Mouse (Mus musculus) heart, embryonic 11.5 days (tissue): ENCODE data around the gene Tmsb4x. TPM values are rescaled to one million over a fixed set of nuclear protein-coding genes. Genes with fewer than 3 reads are reported as not detected.

Experiments used
- ATAC-seq: fragments of 200-750 bp; cut with Nextera tagmentation; replicated peaks from 2 replicates; pipeline ENCODE4 v1.8.0; 2017; ENCODE audit warnings: moderate library complexity; ENCODE audit not compliant: insufficient number of reproducible peaks, low FRiP score, low TSS enrichment
- H3K27ac ChIP-seq: fragments of 300-500 bp; sonication (generic); 2 replicates; pipeline ENCODE4 v1.5.1; 2014; ENCODE audit warnings: mild to moderate bottlenecking, low read depth, low read length
- H3K27me3 ChIP-seq: fragments of 300-500 bp; sonication (generic); 2 replicates; pipeline ENCODE4 v1.6.1; 2014; ENCODE audit warnings: mild to moderate bottlenecking, low read length, mixed read lengths; ENCODE audit not compliant: control insufficient read depth, insufficient read depth
- H3K36me3 ChIP-seq: fragments of 300-500 bp; sonication (generic); 2 replicates; pipeline ENCODE4 v1.6.1; 2014; ENCODE audit warnings: mild to moderate bottlenecking, low read length, moderate library complexity, mixed read lengths; ENCODE audit not compliant: control insufficient read depth, insufficient read depth
- H3K4me1 ChIP-seq: fragments of 300-500 bp; sonication (generic); 2 replicates; pipeline ENCODE4 v1.6.1; 2014; ENCODE audit warnings: low read length; ENCODE audit not compliant: control insufficient read depth, insufficient read depth
- H3K4me2 ChIP-seq: fragments of 300-500 bp; sonication (generic); 2 replicates; pipeline ENCODE4 v1.6.1; 2014; ENCODE audit warnings: mild to moderate bottlenecking, moderate library complexity
- H3K4me3 ChIP-seq: fragments of 300-500 bp; sonication (generic); 2 replicates; pipeline ENCODE4 v1.5.1; 2014; ENCODE audit warnings: low read depth, low read length
- H3K9ac ChIP-seq: fragments of 300-500 bp; sonication (generic); 2 replicates; pipeline ENCODE4 v1.6.1; 2014; ENCODE audit warnings: mild to moderate bottlenecking, low read depth, low read length, moderate library complexity
- H3K9me3 ChIP-seq: fragments of 300-500 bp; sonication (generic); replicated peaks from 2 replicates; pipeline ENCODE4 v1.6.1; 2016; ENCODE audit warnings: low read length; ENCODE audit not compliant: control insufficient read depth
- WGBS: fragments of 180-500 bp; shearing (Covaris S2); extraction: QIAGEN DNeasy Blood & Tissue Kit; methylation state at CpG from one replicate; pipeline ENCODE4 v1.1.7; 2014; ENCODE audit not compliant: insufficient replicate concordance; 5-methylcytosine and 5-hydroxymethylcytosine counted together
- polyA plus RNA-seq: library from polyadenylated mRNA; unstranded; fragments of >200 nt; fragmentation: Nextera tagmentation; extraction: Ambion mirVana; gene quantifications from 2 replicates; pipeline ENCODE4 v1.2.1, GENCODE M21; 2014

Tmsb4x gene
- 2,694 and 2,831 TPM in 2 replicates for polyA plus RNA-seq

DNA sequence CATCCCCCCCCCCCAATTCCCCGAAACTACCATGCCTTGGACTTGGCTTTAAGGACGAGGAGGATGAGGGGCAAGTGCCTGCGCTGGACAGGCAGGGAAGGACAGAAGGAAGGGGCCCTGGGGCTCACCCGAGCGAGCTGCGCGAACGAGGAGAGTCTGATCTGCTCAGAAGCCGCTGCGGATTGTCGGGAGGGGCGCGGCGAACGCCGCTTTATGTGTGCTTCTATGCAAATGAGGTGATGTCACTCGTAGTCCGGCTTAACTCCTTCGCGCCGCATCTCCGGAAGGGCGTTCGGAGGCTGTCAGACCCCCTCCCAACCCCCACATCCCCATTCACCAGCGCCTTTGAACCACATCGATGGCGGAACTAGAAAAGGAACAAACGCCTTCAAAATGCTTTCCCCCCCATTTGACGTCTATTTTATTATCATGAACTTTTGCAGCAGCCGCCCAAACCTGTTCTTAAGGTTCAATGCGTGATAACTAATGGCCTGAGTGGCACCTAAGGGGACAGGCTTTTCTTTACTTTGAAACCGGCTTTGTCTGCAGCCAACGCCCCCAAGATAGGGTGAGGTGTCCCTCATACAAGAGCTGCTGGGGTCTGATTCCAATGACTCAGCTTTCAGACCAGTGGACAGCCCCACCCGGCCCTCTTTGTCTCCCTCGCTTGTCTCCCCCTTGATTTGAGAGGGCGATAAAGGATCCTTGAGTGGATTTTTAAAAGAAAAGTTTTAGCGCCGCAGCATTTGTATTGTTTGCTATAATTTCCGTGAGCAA lies at the start of gene Tmsb4x:
Tmsb4x (minus strand) TSS at position 338 of the 777 bp plus-strand sequence.
- peak; percentile 83 for ATAC-seq
- Histone ChIP-seq H3K4me2 (peak within 1 kb of the TSS; percentile 59), H3K4me1 (no peaks in the 10 kb centered on the region), H3K4me3 (peak within 1 kb of the TSS; percentile 61), H3K27ac (peak within 1 kb of the TSS; percentile 91), H3K27me3 (no peaks in the 10 kb centered on the region), H3K9ac (peak within 1 kb of the TSS; percentile 89), H3K9me3 (no peaks in the 10 kb centered on the region), H3K36me3 (no peaks in the 10 kb centered on the region)
- WGBS, result 15% methylated on average over 39 of the region's 39 CpGs

DNA sequence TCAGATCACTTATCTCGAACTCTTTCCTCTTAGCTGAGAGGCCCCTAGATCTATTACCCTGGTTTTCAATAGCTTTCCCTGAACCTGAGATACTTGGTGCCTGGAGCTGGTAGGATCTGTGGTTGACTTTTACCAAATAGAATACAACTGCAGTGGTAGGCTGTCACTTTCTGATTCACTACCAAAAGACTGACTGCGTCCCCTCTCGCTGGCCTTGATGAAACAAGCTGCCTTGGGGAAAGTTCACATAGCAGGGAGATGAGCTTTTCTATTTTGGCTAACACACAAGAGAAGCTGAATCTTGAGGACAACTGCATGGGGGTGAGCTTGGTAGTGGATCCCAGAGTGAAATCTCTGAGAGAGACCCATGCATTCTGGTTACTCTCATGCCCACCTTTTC lies 32.6 kb upstream of the Tmsb4x start:
- ATAC-seq, result no peak
- Histone ChIP-seq H3K4me1 (no peaks in the 10 kb centered on the region), H3K4me2 (no peak overlapping the region), H3K27ac (no peak overlapping the region), H3K36me3 (no peaks in the 10 kb centered on the region), H3K4me3 (no peak overlapping the region), H3K9me3 (no peaks in the 10 kb centered on the region), H3K9ac (no peak overlapping the region), H3K27me3 (no peaks in the 10 kb centered on the region)
- 88% methylated on average over 3 of the region's 3 CpGs for WGBS

DNA sequence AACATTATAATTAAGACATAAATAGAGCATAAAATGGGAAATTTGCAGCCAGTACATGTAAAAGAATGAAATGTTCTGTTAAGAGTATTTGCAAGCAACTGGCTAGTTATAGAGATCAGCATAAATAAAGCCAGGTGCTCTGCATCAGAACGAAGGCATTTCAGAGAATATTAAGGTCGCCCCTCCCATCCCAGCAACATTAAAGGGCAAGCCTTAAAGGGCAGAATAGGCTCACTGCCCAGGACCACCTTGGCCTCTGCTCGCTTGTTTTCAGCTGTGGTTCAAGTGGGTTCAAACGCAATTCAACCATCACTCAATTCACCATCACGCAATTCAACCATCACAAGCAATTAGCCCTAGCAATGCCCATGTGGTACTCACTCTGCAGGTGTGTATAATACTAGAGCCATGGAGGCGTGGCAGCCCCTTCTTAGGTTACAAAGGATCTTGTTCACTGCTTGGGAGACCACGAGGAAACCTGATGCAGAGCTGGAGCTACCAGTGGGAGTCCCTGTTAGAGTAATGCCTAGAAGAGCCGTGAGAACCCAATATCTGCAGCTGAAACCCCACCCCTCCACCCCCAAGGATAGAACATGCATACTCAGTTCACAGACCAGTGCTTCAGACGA lies 30.3 kb upstream of the Tmsb4x start:
- Histone ChIP-seq H3K4me2 (no peak overlapping the region), H3K4me3 (no peak overlapping the region), H3K9me3 (no peaks in the 10 kb centered on the region), H3K27me3 (no peaks in the 10 kb centered on the region), H3K9ac (no peak overlapping the region), H3K4me1 (no peaks in the 10 kb centered on the region), H3K27ac (no peak overlapping the region), H3K36me3 (no peaks in the 10 kb centered on the region)
- WGBS, result 64% methylated on average over 9 of the region's 9 CpGs
- no peak for ATAC-seq

DNA sequence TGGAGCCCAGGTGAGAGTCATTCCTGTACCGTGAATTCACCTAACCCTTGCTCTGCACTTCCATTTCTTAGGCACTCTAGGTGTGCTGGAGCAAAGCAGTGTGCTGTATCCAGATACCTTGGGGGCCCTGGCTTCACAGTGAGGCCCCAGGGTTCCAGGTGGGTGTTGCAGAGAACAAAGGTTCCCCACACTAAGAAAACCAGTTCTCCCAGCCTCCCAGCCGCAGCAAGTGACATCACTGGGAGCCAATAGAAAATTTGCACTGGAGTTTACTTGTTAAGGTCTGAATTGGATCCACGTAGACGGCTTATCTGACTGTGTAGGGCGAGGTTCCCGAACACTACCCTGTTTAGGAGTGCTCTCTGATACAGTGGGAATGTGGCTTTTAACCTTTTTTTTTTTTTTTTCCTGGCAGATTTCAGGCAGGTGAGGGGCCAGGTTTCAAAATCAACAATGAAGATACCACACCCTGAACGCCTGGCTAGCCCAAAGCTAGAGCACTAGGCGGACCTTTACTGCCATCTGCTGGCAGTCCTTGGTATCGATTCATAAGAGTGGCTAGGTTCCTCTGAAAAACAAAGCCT lies 24.1 kb upstream of the Tmsb4x start:
- no peak for ATAC-seq

DNA sequence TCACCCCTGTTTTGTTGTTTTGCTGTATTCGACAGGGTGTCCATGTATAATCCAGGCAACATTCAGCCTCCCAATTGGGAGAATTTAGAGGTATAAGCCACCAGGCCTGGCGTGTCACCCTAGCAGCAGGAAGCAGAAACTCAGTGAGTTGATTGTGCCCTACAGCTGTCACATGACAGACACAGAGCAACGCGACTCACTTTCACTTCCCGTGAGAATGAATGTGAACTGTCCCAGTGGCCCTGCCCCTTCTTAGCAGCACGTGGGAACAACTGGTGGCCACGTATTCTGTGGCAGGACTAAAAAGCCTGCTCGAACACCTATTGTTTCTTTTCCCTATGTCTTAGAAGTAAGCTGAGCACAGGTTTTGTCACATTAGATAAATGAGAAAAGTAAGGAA lies 22.0 kb upstream of the Tmsb4x start:
- Histone ChIP-seq H3K9me3 (no peaks in the 10 kb centered on the region), H3K27ac (no peak overlapping the region), H3K4me1 (no peaks in the 10 kb centered on the region), H3K9ac (no peak overlapping the region), H3K4me2 (no peak overlapping the region), H3K36me3 (no peaks in the 10 kb centered on the region), H3K4me3 (no peak overlapping the region), H3K27me3 (no peaks in the 10 kb centered on the region)
- 57% methylated on average over 8 of the region's 8 CpGs for WGBS
- ATAC-seq, result no peak

More for the DNA sequence above, 24.1 kb upstream of the Tmsb4x start:
- WGBS, result 20% methylated on average over 9 of the region's 9 CpGs
- Histone ChIP-seq H3K36me3 (no peaks in the 10 kb centered on the region), H3K27me3 (no peaks in the 10 kb centered on the region), H3K4me3 (no peak overlapping the region), H3K4me2 (no peak overlapping the region), H3K9ac (no peak overlapping the region), H3K27ac (no peak overlapping the region), H3K4me1 (no peaks in the 10 kb centered on the region), H3K9me3 (no peaks in the 10 kb centered on the region)

DNA sequence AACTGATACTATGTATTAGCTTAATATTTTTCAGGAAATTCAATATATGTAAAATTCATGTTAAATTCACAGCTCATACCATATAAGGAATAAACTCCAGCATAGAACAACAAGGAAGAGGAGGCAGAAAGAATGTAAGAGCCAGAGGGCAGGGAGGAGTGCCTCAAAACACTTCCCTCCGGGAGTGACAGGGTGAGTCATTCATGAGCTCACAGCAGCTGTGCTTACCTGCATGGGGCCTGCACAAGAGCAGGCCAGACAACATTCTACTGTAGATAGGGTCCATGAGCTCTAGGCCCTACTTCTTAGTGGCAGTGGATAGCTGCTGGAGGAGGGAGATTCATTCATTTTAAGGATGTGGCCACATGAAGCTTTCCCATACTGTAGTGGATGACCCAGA lies 20.7 kb upstream of the Tmsb4x start:
- 39% methylated on average over 1 of the region's 1 CpGs for WGBS
- no peak for ATAC-seq
- no peaks in the 10 kb centered on the region for H3K4me1 ChIP-seq

DNA sequence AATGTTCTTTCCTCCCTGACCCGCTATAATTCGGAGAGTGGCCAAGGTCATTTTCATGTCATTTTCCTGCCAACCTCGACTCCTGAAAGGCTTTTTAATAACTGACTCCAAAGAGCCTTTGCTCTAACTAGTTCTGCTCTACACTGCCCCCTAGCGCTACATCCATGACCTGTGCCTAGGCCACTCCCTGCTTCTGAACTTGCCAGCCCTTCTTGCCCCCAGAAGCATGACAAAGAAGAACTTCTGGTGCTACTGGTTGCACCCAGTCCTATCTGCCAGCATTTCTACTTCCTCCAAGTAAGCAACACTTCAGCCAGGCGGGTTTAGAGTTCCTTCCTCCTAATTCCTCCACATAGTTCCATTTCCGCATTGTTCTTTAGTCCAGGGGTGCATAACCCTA lies 20.1 kb upstream of the Tmsb4x start:
- no peak for ATAC-seq
- H3K27ac ChIP-seq, result no peak overlapping the region
- no peak overlapping the region for H3K9ac ChIP-seq
- no peaks in the 10 kb centered on the region for H3K36me3 ChIP-seq
- 38% methylated on average over 6 of the region's 6 CpGs for WGBS
- H3K4me3 ChIP-seq, result no peak overlapping the region
- H3K4me2 ChIP-seq, result no peak overlapping the region
- no peaks in the 10 kb centered on the region for H3K4me1 ChIP-seq
- H3K27me3 ChIP-seq, result no peaks in the 10 kb centered on the region
- no peaks in the 10 kb centered on the region for H3K9me3 ChIP-seq

More for the DNA sequence above, 20.7 kb upstream of the Tmsb4x start:
- Histone ChIP-seq H3K27me3 (no peaks in the 10 kb centered on the region), H3K4me2 (no peak overlapping the region), H3K36me3 (no peaks in the 10 kb centered on the region), H3K9ac (no peak overlapping the region), H3K27ac (no peak overlapping the region), H3K4me3 (no peak overlapping the region), H3K9me3 (no peaks in the 10 kb centered on the region)

DNA sequence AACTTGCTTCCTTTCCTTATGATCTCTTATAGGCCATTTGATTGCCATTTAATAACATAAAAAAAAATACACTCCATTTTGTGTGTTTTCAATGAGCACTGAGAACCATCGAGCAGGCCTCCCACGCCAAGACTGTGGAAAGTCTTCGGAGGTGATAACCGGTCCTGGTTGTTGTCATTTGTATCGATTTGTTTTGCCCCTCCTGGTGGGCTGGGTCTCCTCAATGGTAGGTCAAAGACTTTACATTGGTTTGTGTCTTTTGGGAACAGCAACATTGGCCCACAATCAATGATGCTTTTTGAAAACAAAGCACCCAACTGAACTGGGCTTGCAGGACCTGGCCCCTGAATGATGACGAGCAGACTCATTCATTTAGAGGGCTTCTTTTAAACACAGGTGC lies 18.6 kb upstream of the Tmsb4x start:
- no peak overlapping the region for H3K4me2 ChIP-seq
- WGBS, result 87% methylated on average over 6 of the region's 6 CpGs
- H3K9ac ChIP-seq, result no peak overlapping the region
- H3K4me3 ChIP-seq, result no peak overlapping the region
- no peaks in the 10 kb centered on the region for H3K9me3 ChIP-seq
- no peaks in the 10 kb centered on the region for H3K4me1 ChIP-seq
- no peak for ATAC-seq
- H3K27ac ChIP-seq, result no peak overlapping the region
- H3K36me3 ChIP-seq, result no peaks in the 10 kb centered on the region
- no peaks in the 10 kb centered on the region for H3K27me3 ChIP-seq
